Comparison of ENCODE assay signal across 8 mouse cellular contexts in the genomic region with DNA sequence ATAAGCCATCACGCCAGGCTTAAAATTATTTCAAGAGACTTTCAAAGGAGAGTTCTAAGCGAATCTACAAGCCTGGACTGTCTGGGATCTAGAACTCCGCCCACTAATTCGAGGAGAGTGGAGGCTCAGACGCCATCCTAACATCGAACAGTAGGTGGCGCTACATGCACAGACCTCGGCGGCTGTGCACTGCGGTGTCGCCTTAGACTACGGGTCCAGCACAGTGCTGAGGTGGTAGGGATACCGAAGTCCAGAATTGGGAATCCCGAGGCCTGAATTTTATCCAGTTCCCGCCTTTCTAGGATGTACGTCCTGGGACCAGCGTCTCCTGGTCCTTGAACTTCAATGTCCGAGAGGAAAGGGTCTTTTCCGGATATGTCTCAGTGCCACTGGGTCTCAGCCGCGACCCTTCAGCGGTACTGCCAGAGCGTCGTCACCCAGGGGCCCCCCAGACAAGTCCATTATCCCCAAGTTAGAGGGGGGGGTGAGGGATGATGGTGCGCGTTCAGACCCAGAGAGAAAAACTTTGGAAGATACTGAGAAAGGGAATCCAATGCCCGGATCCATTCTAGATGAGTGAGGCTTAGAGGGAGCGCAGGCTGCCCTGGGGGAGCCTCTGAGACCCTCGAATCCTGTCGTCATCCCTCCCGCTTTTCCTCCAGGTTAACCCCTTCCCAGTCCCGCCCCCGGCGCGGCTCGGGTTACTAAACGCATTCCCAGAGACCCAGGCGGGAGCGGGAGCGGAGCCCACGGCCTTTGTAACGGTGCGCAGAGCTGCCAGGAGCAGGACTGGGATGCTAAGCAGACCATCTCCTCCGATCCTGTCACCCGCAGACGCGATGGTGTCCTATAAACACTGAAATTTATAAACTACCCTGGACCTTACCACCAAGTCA. TPM values are rescaled to one million over a fixed set of nuclear protein-coding genes. Genes with fewer than 3 reads are reported as not detected.
DNase-seq lines count a peak whose midpoint lies in the region; ATAC-seq and TF ChIP-seq lines count a peak whose summit lies in the region.

No protein-coding gene starts in this region.

- H3K27me3 ChIP-seq in ES-Bruce4 (ENCODE audit: control insufficient read depth, insufficient read depth, low read length, poor library complexity, severe bottlenecking), result no peaks in the 10 kb centered on the region
- H3K27me3 ChIP-seq in forebrain, embryonic 16.5 days (replicated peaks; ENCODE audit: control insufficient read depth, insufficient read depth, low read length), result peaks cover 40% of the 10 kb centered on the region

- H3K36me3 ChIP-seq in ES-Bruce4 (ENCODE audit: control insufficient read depth, insufficient read depth, low read length, poor library complexity, severe bottlenecking), result no peaks in the 10 kb centered on the region
- H3K36me3 ChIP-seq in forebrain, embryonic 16.5 days (ENCODE audit: control insufficient read depth, insufficient read depth), result no peaks in the 10 kb centered on the region

- under 1% methylated on average over 47 of the region's 47 CpGs for WGBS in forebrain, embryonic 16.5 days
- 1% methylated on average over 47 of the region's 47 CpGs for WGBS in lung, adult 2 months

- peak; percentile 67; the same call in 1 of the 2 replicates for TF ChIP-seq EP300 in ES-Bruce4 (IDR thresholded peaks at IDR 0.05; ENCODE audit: insufficient read depth, low read depth, low read length)

- H3K27ac ChIP-seq in ES-Bruce4 (ENCODE audit: insufficient read depth, low read length), result no peak overlapping the region
- no peak overlapping the region for H3K27ac ChIP-seq in forebrain, embryonic 16.5 days (ENCODE audit: low read length)

- H3K4me3 ChIP-seq in ES-Bruce4 (ENCODE audit: low read depth, low read length), result peak overlapping the region; percentile 84
- peak overlapping the region; percentile 39 for H3K4me3 ChIP-seq in forebrain, embryonic 16.5 days (replicated peaks; ENCODE audit: low read length)
- H3K4me3 ChIP-seq in lung, adult 2 months (replicated peaks; ENCODE audit: extremely low read depth, low read depth, low read length), result no peak overlapping the region

- TF ChIP-seq CTCF in ES-Bruce4 (IDR thresholded peaks at IDR 0.05; ENCODE audit: low read depth, low read length), result peak; percentile 97
- TF ChIP-seq CTCF in lung, adult 2 months (IDR thresholded peaks at IDR 0.05; ENCODE audit: insufficient read depth, low read length), result peak; percentile 96

- H3K9ac ChIP-seq in ES-Bruce4 (ENCODE audit: low read depth, poor library complexity, severe bottlenecking), result peak overlapping the region; percentile 63
- peak overlapping the region; percentile 50 for H3K9ac ChIP-seq in forebrain, embryonic 16.5 days (replicated peaks; ENCODE audit: low read depth, low read length)

- DNase-seq in cerebellum, adult 11 months, result peak; percentile 86
- peak; percentile 94 to 97 for DNase-seq in heart, postnatal 36 days
- peak; percentile 85 to 97 for DNase-seq in layer of hippocampus, adult 18-20 months (ENCODE audit: low spot score in 2 of 2)
- peak; percentile 90 for DNase-seq in lung, adult 2 months
- DNase-seq in testis, postnatal 14 days (ENCODE audit: low spot score), result peak; percentile 83

- intact Hi-C loops in heart, postnatal 36 days (cut with DNase I), result loop anchor here (1.0 to 10.0 kb wide), 7 partner anchors 48 to 1039 kb away; a partner anchor contains a TSS

- no peaks in the 10 kb centered on the region for H3K9me3 ChIP-seq in ES-Bruce4 (replicated peaks; ENCODE audit: control insufficient read depth, insufficient read depth, low read length, poor library complexity, severe bottlenecking)
- H3K9me3 ChIP-seq in forebrain, embryonic 16.5 days (ENCODE audit: control insufficient read depth, low read length), result no peaks in the 10 kb centered on the region

- peak; percentile 87 for ATAC-seq in forebrain, embryonic 16.5 days
- peak; percentile 78 for ATAC-seq in neutrophil, adult 5-6 weeks (ENCODE audit: extremely low read depth, insufficient number of reproducible peaks, low FRiP score, poor library complexity, severe bottlenecking)

- peak; percentile 82 for TF ChIP-seq POLR2A in ES-Bruce4 (IDR thresholded peaks at IDR 0.05; ENCODE audit: insufficient read depth, low read length)
- no peak for TF ChIP-seq POLR2A in lung, adult 2 months (IDR thresholded peaks at IDR 0.05; ENCODE audit: borderline replicate concordance, extremely low read depth, low read depth, low read length)

- H3K4me2 ChIP-seq in forebrain, embryonic 16.5 days (ENCODE audit: low read length), result peak overlapping the region; percentile 54

- peaks cover 2% of the 10 kb centered on the region for H3K4me1 ChIP-seq in ES-Bruce4 (ENCODE audit: control insufficient read depth, insufficient read depth, low read length)
- H3K4me1 ChIP-seq in forebrain, embryonic 16.5 days (replicated peaks; ENCODE audit: control insufficient read depth, insufficient read depth, low read length), result peaks cover 60% of the 10 kb centered on the region
- peaks cover 4% of the 10 kb centered on the region for H3K4me1 ChIP-seq in lung, adult 2 months (ENCODE audit: control insufficient read depth, insufficient read depth, low read length)

RNA-seq across cellular contexts. Expression of a gene that starts 1.3 kb away (rescaled TPM):
- polyA plus RNA-seq in ES-Bruce4 (2011; ENCODE audit: insufficient read depth, insufficient read length, low read depth, missing spikeins), result 66.8 and 72.5 TPM in 2 replicates
- 13.3 and 18.2 TPM in 2 replicates for polyA plus RNA-seq in forebrain, embryonic 16.5 days (2015; fragmentation: Nextera tagmentation; extraction: Ambion mirVana)
- total RNA-seq in heart, postnatal 36 days (2021), result 100 to 1,000 TPM; 207 to 236 TPM
- 10 to 100 TPM; 43.9 to 47.5 TPM for total RNA-seq in layer of hippocampus, adult 18-20 months (2021)
- 496 and 612 TPM in 2 replicates for polyA plus RNA-seq in lung, adult 2 months (2012; rRNA removed)
- 0.12 TPM in 1 of 2 replicates, not detected in the other for total RNA-seq in neutrophil, adult 5-6 weeks (2017)

RNA-seq across cellular contexts. Expression of a gene that starts 19.6 kb away (rescaled TPM):
- 43.6 and 44.5 TPM in 2 replicates for polyA plus RNA-seq in ES-Bruce4 (2011; ENCODE audit: insufficient read depth, insufficient read length, low read depth, missing spikeins)
- polyA plus RNA-seq in forebrain, embryonic 16.5 days (2015; fragmentation: Nextera tagmentation; extraction: Ambion mirVana), result 88.1 and 95.5 TPM in 2 replicates
- total RNA-seq in heart, postnatal 36 days (2021), result 1 to 10 TPM; 6.5 to 7.5 TPM
- total RNA-seq in layer of hippocampus, adult 18-20 months (2021), result 10 to 100 TPM; 25.8 to 28.2 TPM
- 76.4 and 85.1 TPM in 2 replicates for polyA plus RNA-seq in lung, adult 2 months (2012; rRNA removed)
- total RNA-seq in neutrophil, adult 5-6 weeks (2017), result 56.8 and 69.9 TPM in 2 replicates

RNA-seq across cellular contexts. Expression of a gene that starts 21.0 kb away (rescaled TPM):
- polyA plus RNA-seq in ES-Bruce4 (2011; ENCODE audit: insufficient read depth, insufficient read length, low read depth, missing spikeins), result 15.8 and 17.1 TPM in 2 replicates
- polyA plus RNA-seq in forebrain, embryonic 16.5 days (2015; fragmentation: Nextera tagmentation; extraction: Ambion mirVana), result not detected in 2 replicates
- not detected for total RNA-seq in heart, postnatal 36 days (2021)
- not detected for total RNA-seq in layer of hippocampus, adult 18-20 months (2021)
- not detected in 2 replicates for polyA plus RNA-seq in lung, adult 2 months (2012; rRNA removed)
- not detected in 2 replicates for total RNA-seq in neutrophil, adult 5-6 weeks (2017)

Comparison
In these comparisons a context has a peak if more than half of its experiments do, and no peak if none do; other contexts are left out.
1. RNA of a gene that starts 1.3 kb away (total RNA-seq): 207 to 236 TPM in heart, postnatal 36 days and 43.9 to 47.5 TPM in layer of hippocampus, adult 18-20 months; 0.12 TPM in neutrophil, adult 5-6 weeks; every median in the first group is over 10 times any median in the second.
2. Peak in every context shown above with its lines, with median percentiles within 50 percentile points of each other: DNase-seq.